Mouse (Mus musculus) urinary bladder, adult 2 months (tissue): Measurements from ENCODE around the gene Maea. TPM values are rescaled to one million over a fixed set of nuclear protein-coding genes. Genes with fewer than 3 reads are reported as not detected.
A peak's percentile ranks its signal among the peaks of the same experiment; 100 is the strongest.

Source experiments
- DNase-seq: peaks from one replicate; pipeline ENCODE4 v3.0.0; 2022; ENCODE audit warnings: low spot score
- polyA plus RNA-seq: library from polyadenylated mRNA; depleted of rRNA; stranded (reverse); fragments of >200 nt; gene quantifications from 2 replicates; pipeline ENCODE4 v1.2.3, GENCODE M21; 2012; rRNA removed

The Maea gene
- polyA plus RNA-seq, 1 experiment = 160 TPM

- DNase-seq = no peak
Measured at GRCm38 (mm10) chr5:33357494-33357893, 22.2 kb downstream of the Maea start.

DNA sequence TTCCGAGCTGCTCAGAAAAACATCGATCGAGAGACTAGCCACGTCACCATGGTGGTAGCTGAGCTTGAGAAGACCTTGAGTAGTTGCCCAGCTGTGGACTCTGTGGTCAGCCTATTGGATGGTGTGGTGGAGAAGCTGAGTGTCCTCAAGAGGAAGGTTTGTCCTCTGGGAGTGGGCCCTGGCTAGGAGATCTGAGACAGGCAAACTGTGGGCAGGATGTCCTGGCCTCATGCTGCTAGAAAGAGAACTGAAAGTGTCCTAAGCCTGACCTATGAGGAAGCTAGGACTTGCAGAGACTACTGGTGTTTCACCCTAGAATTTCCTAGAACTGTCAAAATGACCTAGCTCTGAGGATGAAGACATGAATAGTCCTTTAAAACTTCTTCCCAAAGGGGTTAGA is 23.2 kb downstream of the Maea start:
- DNase-seq = no peak

DNA sequence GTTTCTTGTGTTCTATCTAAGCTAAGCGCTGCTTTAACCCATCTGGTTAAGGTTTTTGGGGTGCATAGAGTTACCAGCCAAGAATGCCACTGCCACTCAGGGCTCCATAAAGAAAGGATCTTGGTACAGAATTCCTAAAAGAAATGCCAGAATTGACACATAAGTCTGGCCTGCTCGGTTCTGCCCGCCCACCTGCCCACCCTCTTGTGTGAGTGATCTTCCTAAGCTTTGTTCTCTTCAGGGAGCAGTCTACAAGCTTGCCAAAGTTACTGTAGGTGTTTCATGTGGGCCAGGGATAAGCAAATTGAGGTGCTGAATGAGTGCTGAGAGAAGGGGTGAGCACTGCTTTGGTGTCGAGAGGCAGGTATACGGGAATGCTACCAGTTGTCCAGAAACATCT is 28.0 kb downstream of the Maea start:
- DNase-seq = no peak

GRCm38 (mm10) chr5:33368651-33369050 is 33.3 kb downstream of the Maea start:
- DNase-seq = no peak

- no peak for DNase-seq
Measured at GRCm38 (mm10) chr5:33371137-33371536, 35.8 kb downstream of the Maea start.

GRCm38 (mm10) chr5:33371668-33372067 is 36.4 kb downstream of the Maea start:
- DNase-seq = no peak

GRCm38 (mm10) chr5:33372331-33373038 is 37.2 kb downstream of the Maea start:
- DNase-seq = no peak

- no peak for DNase-seq
Measured at GRCm38 (mm10) chr5:33377176-33377575, 41.9 kb downstream of the Maea start.

GRCm38 (mm10) chr5:33377801-33378301 is 42.5 kb downstream of the Maea start:
- DNase-seq = peak; percentile 33

- peak; percentile 94 for DNase-seq
Measured at GRCm38 (mm10) chr5:33378302-33378854, 43.1 kb downstream of the Maea start, which contains the start of gene Uvssa. Gene Uvssa (plus strand): TSS chr5:33378549.

- no peak for DNase-seq
Measured at GRCm38 (mm10) chr5:33387550-33387949, 52.2 kb downstream of the Maea start.

GRCm38 (mm10) chr5:33393803-33394202 is 58.5 kb downstream of the Maea start:
- no peak for DNase-seq

DNA sequence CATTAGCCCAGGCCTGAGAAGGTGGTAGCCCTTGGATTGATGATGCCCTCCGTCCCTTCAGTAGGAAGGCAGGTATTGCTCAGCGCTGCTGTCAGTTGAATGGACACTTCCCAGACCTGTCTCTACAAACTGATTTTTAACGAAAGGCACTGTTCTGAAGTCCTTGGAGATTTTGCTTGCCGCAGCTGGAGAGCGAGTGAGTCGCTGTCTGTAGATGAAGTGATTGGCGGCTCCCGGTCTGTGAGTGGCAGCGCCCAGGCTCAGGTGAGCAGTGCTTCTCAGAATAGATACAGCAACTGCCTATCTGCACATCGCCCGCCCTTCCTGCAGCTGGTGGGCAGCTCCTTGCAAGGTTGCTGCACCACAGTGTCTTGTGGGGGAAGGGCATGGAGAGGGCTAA is 60.4 kb downstream of the Maea start:
- DNase-seq = no peak

GRCm38 (mm10) chr5:33396828-33397227 is 61.5 kb downstream of the Maea start:
- DNase-seq = no peak

DNA sequence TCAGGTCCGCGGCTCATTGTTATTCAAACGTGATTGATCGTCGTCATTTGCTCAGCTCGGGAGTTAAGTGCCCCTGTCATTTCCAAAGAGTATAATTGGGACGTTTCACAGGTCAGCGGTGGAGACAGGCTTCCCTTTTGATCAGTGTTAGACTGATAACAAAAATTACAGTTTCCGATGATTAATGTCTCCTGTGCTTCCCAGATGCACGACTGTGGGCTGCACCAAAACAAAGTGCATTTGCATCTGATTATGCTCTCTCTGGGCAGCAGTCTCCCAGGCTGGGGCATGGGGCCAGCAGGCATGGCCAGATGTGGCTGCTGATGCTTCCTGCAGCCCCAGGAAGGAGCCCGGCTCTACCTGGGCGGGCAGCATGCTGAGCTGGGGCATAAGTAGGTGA is 65.5 kb downstream of the Maea start:
- DNase-seq = no peak

GRCm38 (mm10) chr5:33420313-33420712 is 85.0 kb downstream of the Maea start:
- DNase-seq = no peak

Other genes starting within 250 kb of the Maea start
- gene Slc5a1, start 231.3 kb upstream of the Maea start, polyA plus RNA-seq = 2.3 and 3.0 TPM in 2 replicates
- 61.5 and 102 TPM in 2 replicates for gene Spon2, start 117.1 kb upstream of the Maea start, polyA plus RNA-seq
- 148 and 156 TPM in 2 replicates for gene Ctbp1, start 60.5 kb upstream of the Maea start, polyA plus RNA-seq
- gene Uvssa, start 43.0 kb downstream of the Maea start, polyA plus RNA-seq = 10.9 and 11.0 TPM in 2 replicates
- not detected in 2 replicates for gene Nkx1-1, start 98.5 kb downstream of the Maea start, polyA plus RNA-seq